Mouse (Mus musculus): ENCODE measurements around the gene Slc37a3. TPM values are rescaled to one million over a fixed set of nuclear protein-coding genes. Genes with fewer than 3 reads are reported as not detected.

The Slc37a3 gene
- polyA plus RNA-seq, 1 experiment from 2014 or later, result 27.5 TPM

DNA sequence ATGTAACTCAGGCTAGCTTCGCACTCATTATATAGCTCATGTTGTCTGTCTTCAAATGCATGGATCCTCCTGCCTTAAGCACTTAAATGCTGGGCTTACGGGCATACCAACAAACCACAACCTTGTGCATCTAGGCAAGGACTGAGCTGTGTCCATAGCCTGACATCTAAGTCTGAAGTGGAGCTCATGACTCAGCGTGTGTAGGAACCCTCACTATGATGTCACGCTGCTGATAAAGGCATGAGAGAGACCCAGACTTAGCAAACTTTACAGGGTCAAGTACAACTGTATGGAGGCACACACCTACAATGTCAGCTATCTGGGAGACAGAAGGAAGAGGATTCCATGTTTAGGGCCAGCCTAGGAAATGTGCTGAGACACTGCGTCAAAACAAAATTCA, 29.0 kb upstream of the Slc37a3 start:
- Histone ChIP-seq H3K36me3 (peaks cover 23% of the 10 kb centered on the region), H3K4me1 (replicated peaks) (no peaks in the 10 kb centered on the region), H3K9me3 (replicated peaks) (no peaks in the 10 kb centered on the region), H3K4me2 (no peak overlapping the region), H3K9ac (no peak overlapping the region), H3K4me3 (no peak overlapping the region), H3K27ac (no peak overlapping the region), H3K27me3 (no peaks in the 10 kb centered on the region)
- 82% methylated on average over 5 of the region's 5 CpGs for WGBS
- no peak for ATAC-seq (replicated peaks; ENCODE audit: insufficient number of reproducible peaks, insufficient read depth, low FRiP score, low read depth)

DNA sequence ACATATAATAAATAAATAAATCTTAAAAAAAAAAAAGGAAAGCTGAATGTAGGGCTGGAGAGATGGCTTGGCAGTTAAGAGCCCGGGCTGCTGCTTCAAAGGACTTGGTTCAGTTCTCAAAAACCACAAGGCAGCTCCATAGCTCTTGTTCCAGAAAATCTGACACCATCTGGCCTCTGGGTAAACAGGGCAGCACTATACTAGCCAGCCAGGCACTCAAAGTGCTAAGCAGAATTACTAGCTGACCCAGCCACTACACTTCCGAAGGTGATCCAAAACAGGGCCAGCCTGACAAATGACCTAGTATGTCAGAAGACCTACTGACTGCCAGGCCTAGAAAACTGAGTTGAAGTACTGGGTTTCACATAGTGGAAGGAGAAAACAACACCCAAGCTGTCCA, 25.7 kb upstream of the Slc37a3 start:
- Histone ChIP-seq H3K27me3 (no peaks in the 10 kb centered on the region), H3K9me3 (replicated peaks) (no peaks in the 10 kb centered on the region), H3K36me3 (peaks cover 28% of the 10 kb centered on the region), H3K27ac (no peak overlapping the region), H3K4me2 (no peak overlapping the region), H3K4me3 (no peak overlapping the region), H3K9ac (no peak overlapping the region), H3K4me1 (replicated peaks) (no peaks in the 10 kb centered on the region)
- 82% methylated on average over 2 of the region's 2 CpGs for WGBS
- no peak for ATAC-seq (replicated peaks; ENCODE audit: insufficient number of reproducible peaks, insufficient read depth, low FRiP score, low read depth)

DNA sequence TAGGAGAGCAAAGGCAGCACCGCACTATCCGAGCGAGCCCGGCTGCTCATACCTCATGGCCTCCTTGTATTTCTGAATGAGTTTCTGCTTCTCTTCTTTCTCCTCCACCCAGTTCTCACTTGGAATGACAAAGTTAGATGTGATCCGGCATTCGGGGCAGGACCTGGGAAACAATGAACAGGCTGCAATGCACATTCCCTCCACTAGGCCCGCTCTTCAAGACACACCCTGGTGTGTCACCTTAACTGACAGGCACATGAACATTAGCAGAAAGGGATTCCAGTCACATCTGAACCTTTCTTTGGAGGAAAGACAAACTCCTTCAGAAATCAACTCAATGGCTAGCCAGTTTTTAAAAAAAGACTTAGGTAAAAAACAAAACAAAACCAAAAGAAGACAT, 22.9 kb upstream of the Slc37a3 start:
- Histone ChIP-seq H3K27ac (no peak overlapping the region), H3K36me3 (peaks cover 23% of the 10 kb centered on the region), H3K27me3 (no peaks in the 10 kb centered on the region), H3K9ac (no peak overlapping the region), H3K4me1 (replicated peaks) (no peaks in the 10 kb centered on the region), H3K9me3 (replicated peaks) (no peaks in the 10 kb centered on the region), H3K4me3 (no peak overlapping the region), H3K4me2 (no peak overlapping the region)
- no peak for ATAC-seq (replicated peaks; ENCODE audit: insufficient number of reproducible peaks, insufficient read depth, low FRiP score, low read depth)
- 74% methylated on average over 7 of the region's 7 CpGs for WGBS

DNA sequence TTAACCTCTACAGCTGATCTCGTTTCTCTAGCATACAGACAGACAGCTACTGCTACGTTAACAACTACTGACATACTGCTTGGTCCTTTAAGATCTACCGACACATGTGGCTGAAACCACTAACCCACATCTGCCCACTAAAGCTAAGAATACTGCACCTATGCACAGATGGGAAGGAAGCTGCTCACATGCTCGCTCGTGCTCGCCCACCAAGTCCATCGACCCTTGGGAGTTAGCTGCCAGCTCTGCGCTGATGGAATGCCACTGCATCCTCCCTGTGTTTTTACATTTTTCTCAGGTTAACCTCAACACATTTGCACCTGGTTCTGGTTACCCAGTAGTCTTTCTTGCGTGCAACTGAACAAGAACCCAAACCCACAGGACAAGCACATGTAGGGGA, 20.9 kb upstream of the Slc37a3 start:
- Histone ChIP-seq H3K4me3 (no peak overlapping the region), H3K4me1 (replicated peaks) (no peaks in the 10 kb centered on the region), H3K4me2 (no peak overlapping the region), H3K27me3 (no peaks in the 10 kb centered on the region), H3K36me3 (peaks cover 6% of the 10 kb centered on the region; the same call in 1 of the 2 replicates), H3K9ac (no peak overlapping the region), H3K27ac (no peak overlapping the region), H3K9me3 (replicated peaks) (no peaks in the 10 kb centered on the region)
- ATAC-seq (replicated peaks; ENCODE audit: insufficient number of reproducible peaks, insufficient read depth, low FRiP score, low read depth), result no peak
- 85% methylated on average over 9 of the region's 9 CpGs for WGBS

DNA sequence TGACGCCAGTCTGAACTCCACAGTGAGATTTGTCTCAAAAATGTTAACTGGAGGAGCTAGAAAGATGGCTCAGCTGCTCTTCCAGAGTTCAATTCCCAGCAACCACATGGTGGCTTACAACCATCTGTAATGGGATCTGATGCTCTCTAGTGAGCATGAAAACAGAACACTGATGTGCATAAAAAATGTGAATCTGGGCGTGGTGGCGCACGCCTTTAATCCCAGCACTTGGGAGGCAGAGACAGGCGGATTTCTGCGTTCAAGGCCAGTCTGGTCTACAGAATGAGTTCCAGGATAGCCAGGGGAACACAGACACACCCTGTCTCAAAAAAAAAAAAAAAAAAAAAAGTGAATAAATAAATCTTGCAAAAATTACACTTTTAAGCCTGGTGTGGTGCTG, 19.6 kb upstream of the Slc37a3 start:
- Histone ChIP-seq H3K4me1 (replicated peaks) (no peaks in the 10 kb centered on the region), H3K27me3 (no peaks in the 10 kb centered on the region), H3K36me3 (peaks cover 5% of the 10 kb centered on the region; the same call in 1 of the 2 replicates), H3K9ac (no peak overlapping the region), H3K27ac (no peak overlapping the region), H3K4me2 (no peak overlapping the region), H3K9me3 (replicated peaks) (no peaks in the 10 kb centered on the region), H3K4me3 (no peak overlapping the region)
- 96% methylated on average over 6 of the region's 6 CpGs for WGBS
- no peak for ATAC-seq (replicated peaks; ENCODE audit: insufficient number of reproducible peaks, insufficient read depth, low FRiP score, low read depth)

DNA sequence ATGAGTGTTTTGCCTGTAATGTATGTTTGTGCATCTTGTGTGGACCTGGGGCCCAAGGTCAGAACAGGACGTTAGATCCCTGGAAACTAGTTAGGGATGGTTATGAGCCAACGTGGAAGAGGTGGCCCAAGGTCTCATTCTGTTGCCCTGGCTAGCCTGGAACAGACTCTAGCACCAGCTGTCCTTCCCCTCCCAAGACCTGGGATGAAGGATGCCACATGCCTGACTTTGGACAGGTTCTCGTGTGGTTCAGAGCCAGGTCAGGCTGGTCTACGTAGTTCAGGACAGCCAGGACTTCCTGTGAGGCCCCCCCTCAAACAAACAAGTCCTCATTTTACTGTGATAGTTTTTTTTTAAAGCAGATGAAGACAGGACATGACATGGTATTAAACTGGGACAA, 18.4 kb upstream of the Slc37a3 start:
- H3K9ac ChIP-seq, result no peak overlapping the region
- H3K9me3 ChIP-seq (replicated peaks), result no peaks in the 10 kb centered on the region
- no peak overlapping the region for H3K27ac ChIP-seq
- WGBS, result 70% methylated on average over 4 of the region's 4 CpGs
- no peaks in the 10 kb centered on the region for H3K27me3 ChIP-seq
- no peak overlapping the region for H3K4me3 ChIP-seq
- H3K4me2 ChIP-seq, result no peak overlapping the region
- peaks cover 5% of the 10 kb centered on the region; the same call in 1 of the 2 replicates for H3K36me3 ChIP-seq
- no peak for ATAC-seq (replicated peaks; ENCODE audit: insufficient number of reproducible peaks, insufficient read depth, low FRiP score, low read depth)
- H3K4me1 ChIP-seq (replicated peaks), result no peaks in the 10 kb centered on the region

DNA sequence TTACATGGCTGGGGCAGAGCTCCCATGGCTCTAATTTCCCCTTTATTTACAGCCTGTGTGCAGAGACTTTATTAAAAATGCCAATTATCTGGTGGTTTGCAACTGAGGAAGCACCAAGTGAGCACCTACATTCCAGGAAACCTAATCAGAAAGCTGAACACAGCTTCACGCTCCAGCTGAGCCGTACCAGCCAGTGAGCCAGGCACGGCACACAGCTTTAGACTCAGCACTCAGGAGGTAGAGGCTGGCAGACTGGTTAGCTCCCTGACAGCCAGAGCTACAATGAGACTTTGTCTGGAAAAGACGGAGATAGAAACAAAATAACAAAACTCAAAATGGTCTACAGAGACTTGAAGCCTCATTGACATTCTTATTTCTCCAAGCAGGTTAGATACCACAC, 18.0 kb upstream of the Slc37a3 start:
- no peaks in the 10 kb centered on the region for H3K27me3 ChIP-seq
- H3K4me2 ChIP-seq, result no peak overlapping the region
- H3K4me3 ChIP-seq, result no peak overlapping the region
- no peak overlapping the region for H3K27ac ChIP-seq
- WGBS, result 82% methylated on average over 4 of the region's 4 CpGs
- peaks cover 5% of the 10 kb centered on the region; the same call in 1 of the 2 replicates for H3K36me3 ChIP-seq
- H3K9ac ChIP-seq, result no peak overlapping the region
- no peaks in the 10 kb centered on the region for H3K4me1 ChIP-seq (replicated peaks)
- H3K9me3 ChIP-seq (replicated peaks), result no peaks in the 10 kb centered on the region
- no peak for ATAC-seq (replicated peaks; ENCODE audit: insufficient number of reproducible peaks, insufficient read depth, low FRiP score, low read depth)

DNA sequence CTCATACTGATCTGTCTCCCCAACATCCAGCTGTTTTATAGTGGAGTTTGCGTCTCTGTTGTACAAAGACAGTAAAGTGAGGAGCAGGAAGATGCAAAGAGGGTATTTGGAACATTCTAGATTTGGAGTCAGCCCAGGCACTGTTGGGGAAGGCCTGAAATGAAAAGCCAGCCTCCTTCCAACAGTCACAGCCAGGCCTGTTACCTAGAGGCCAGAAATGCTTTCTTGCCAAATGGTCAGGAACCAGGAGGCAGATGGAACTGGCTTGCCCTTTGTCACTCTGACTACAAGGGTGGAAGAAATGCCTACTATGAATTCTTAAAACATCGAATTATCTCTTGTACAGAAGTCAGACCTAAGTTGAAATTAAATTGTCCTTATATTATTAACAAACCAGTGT, 12.5 kb upstream of the Slc37a3 start:
- Histone ChIP-seq H3K36me3 (no peaks in the 10 kb centered on the region), H3K4me2 (no peak overlapping the region)
- WGBS, result 86% methylated on average over 2 of the region's 2 CpGs

DNA sequence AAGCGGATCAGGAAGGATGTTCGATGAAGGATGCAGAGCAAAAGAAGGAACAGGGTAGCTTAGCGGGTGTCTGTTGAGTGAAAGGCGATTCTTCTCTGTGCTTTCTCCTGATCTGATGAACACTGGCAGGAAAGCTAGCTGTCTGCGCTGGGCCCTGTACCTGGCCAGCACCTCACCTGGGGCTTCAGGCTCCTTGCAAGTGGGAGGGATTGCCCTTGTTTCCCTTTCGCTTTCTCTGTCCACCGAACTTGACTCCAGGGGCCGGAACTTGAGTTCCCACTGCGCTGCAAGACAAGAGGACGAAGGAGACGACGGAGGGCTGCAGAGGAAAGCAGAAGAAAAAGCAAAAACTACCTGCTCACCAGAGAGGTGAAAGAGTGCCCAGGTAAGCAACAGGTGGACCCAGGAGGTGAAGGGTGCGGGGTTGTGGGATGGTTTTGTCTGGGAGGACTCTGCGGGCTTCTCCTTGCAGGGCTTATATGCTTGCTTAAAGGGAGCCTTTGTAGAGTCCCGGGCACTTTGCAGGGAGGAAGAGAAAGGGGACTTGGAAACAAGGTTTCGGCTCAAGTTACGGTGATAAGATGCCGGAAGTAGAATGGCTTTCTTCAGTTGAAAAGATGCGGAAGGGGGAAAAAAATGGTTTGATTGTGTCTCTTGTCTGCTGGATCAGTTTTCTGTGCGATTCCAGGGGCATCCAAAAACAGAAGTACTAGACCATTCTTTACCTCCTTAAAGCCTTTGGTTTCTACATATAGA, 3.8 kb upstream of the Slc37a3 start, which contains the start of gene Rab19:
Gene Rab19, plus strand, starts transcription at position 51 of the 756 bp plus-strand sequence.
- peak within 1 kb of the TSS; percentile 36; the same call in 1 of the 2 replicates for H3K27ac ChIP-seq
- H3K4me2 ChIP-seq, result peak within 1 kb of the TSS; percentile 87
- no peaks in the 10 kb centered on the region for H3K36me3 ChIP-seq
- peaks cover 9% of the 10 kb centered on the region for H3K4me1 ChIP-seq (replicated peaks)
- H3K4me3 ChIP-seq, result peak within 1 kb of the TSS; percentile 57
- H3K9ac ChIP-seq, result peak within 1 kb of the TSS; percentile 59
- no peaks in the 10 kb centered on the region for H3K27me3 ChIP-seq
- ATAC-seq (replicated peaks; ENCODE audit: insufficient number of reproducible peaks, insufficient read depth, low FRiP score, low read depth), result no peak
- WGBS, result 5% methylated on average over 20 of the region's 20 CpGs
- no peaks in the 10 kb centered on the region for H3K9me3 ChIP-seq (replicated peaks)

More for the DNA sequence above, 12.5 kb upstream of the Slc37a3 start:
- Histone ChIP-seq H3K27me3 (no peaks in the 10 kb centered on the region), H3K4me1 (replicated peaks) (no peaks in the 10 kb centered on the region), H3K4me3 (no peak overlapping the region), H3K9me3 (replicated peaks) (no peaks in the 10 kb centered on the region), H3K27ac (no peak overlapping the region), H3K9ac (no peak overlapping the region)
- no peak for ATAC-seq (replicated peaks; ENCODE audit: insufficient number of reproducible peaks, insufficient read depth, low FRiP score, low read depth)

DNA sequence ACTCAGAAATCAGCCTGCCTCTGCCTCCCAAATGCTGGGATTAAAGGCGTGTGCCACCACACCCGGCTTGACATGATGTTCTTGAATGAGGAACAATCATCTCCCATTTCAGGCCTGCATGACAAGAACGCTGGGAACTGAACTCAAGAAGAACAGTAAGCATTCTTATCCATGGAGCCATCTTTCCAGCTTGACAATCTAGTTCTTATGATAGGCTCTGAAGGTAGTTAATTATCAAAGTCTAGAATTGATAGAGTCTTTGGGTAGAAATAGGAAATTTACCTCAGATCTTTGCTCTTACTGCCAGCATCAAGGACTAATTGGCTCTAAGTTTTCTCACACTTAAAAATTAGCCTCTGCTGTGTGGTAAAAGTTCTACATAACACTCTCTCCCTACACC, 2.8 kb upstream of the Slc37a3 start:
- H3K36me3 ChIP-seq, result no peaks in the 10 kb centered on the region
- H3K9ac ChIP-seq, result no peak overlapping the region
- no peak for ATAC-seq (replicated peaks; ENCODE audit: insufficient number of reproducible peaks, insufficient read depth, low FRiP score, low read depth)
- H3K4me3 ChIP-seq, result no peak overlapping the region
- H3K27ac ChIP-seq, result no peak overlapping the region
- no peaks in the 10 kb centered on the region for H3K9me3 ChIP-seq (replicated peaks)
- no peaks in the 10 kb centered on the region for H3K27me3 ChIP-seq
- peaks cover 15% of the 10 kb centered on the region for H3K4me1 ChIP-seq (replicated peaks)
- H3K4me2 ChIP-seq, result no peak overlapping the region
- 80% methylated on average over 3 of the region's 3 CpGs for WGBS

DNA sequence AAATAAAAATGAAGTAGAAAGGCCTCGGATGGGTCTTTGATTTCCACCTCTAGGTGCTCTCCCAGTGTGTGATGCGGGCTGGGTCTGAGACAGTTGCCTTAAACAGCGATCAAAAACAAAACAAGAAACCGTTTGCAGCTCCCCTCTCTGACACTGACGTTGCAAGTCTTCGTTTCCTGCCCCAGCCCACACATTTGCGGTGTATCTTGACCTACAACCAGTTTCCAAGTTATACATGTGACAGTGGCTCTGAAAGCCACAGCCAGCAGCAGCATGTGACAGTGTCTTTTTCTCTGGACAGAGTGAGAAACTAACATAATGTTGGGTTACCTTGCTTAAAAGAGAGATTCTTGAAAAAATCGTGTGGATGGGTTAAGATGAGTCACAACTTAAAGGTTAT, 2.3 kb upstream of the Slc37a3 start:
- no peaks in the 10 kb centered on the region for H3K36me3 ChIP-seq
- 57% methylated on average over 8 of the region's 8 CpGs for WGBS
- H3K4me1 ChIP-seq (replicated peaks), result peaks cover 15% of the 10 kb centered on the region
- no peak for ATAC-seq (replicated peaks; ENCODE audit: insufficient number of reproducible peaks, insufficient read depth, low FRiP score, low read depth)
- no peak overlapping the region for H3K4me3 ChIP-seq
- H3K9ac ChIP-seq, result no peak overlapping the region
- no peak overlapping the region for H3K4me2 ChIP-seq
- no peaks in the 10 kb centered on the region for H3K27me3 ChIP-seq
- H3K27ac ChIP-seq, result no peak overlapping the region
- H3K9me3 ChIP-seq (replicated peaks), result no peaks in the 10 kb centered on the region

DNA sequence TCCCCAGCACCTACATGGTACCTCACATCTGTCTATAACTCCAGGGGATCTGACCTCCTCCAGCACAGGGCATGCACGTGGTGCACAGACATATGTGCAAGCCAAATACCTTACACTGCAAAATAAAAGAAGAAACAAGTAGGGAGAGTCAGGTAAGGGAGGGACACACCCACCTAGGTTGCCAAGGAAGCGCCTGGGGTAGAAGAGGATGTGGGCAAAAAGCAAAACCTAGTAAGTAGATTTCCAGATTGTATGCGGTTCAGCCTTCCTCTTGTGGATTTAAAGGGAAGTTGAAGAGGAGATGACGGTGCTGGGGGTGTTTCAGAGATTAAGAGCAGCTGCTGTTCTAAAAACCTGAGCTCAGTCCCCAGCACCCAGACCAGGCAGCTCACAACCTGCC, 1.7 kb upstream of the Slc37a3 start:
- Histone ChIP-seq H3K27ac (no peak overlapping the region), H3K4me2 (no peak overlapping the region), H3K9ac (no peak overlapping the region), H3K36me3 (peaks cover under 1% of the 10 kb centered on the region; the same call in 1 of the 2 replicates), H3K4me3 (no peak overlapping the region), H3K9me3 (replicated peaks) (no peaks in the 10 kb centered on the region), H3K4me1 (replicated peaks) (peaks cover 15% of the 10 kb centered on the region), H3K27me3 (no peaks in the 10 kb centered on the region)
- WGBS, result 51% methylated on average over 4 of the region's 4 CpGs
- no peak for ATAC-seq (replicated peaks; ENCODE audit: insufficient number of reproducible peaks, insufficient read depth, low FRiP score, low read depth)

All from heart, embryonic 15.5 days (tissue).